Comparison of ENCODE assay signal across 16 mouse cellular contexts in the genomic region with DNA sequence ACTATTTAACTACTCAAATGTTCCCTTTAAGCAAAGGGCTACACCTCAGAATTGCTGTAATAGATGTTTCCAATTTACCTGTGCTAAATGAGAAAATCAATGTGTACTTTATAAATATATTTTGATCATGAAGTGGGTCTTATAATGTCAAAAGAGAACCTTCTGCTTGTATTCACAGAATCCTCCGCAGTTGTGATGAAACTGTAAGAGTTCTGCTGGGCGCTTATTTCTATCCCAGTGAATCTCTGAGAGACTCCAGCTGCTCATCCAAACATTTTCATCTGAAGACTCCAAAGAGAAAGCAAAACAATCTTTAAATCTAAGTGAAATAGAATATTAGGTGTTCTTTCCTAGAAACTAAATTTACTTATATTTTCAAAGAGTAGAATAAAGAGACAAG.
"Had no signal": no experiment of that assay in that cellular context is flagged by ENCODE, and none has a peak within 500 bp of the region (broad histone marks: within the 10 kb centered on the region; RNA-seq: fewer than 3 reads in every experiment).

No protein-coding gene starts in this region.

- ATAC-seq: midbrain, embryonic 15.5 days had no signal

- H3K4me2 ChIP-seq: liver, embryonic 13.5 days; midbrain, embryonic 11.5 days; midbrain, embryonic 15.5 days; neural tube, embryonic 13.5 days; stomach, embryonic 15.5 days had no signal

- H3K27me3 ChIP-seq: liver, embryonic 13.5 days; midbrain, embryonic 15.5 days; neural tube, embryonic 13.5 days; stomach, embryonic 15.5 days had no signal

- H3K9me3 ChIP-seq: liver, embryonic 13.5 days; midbrain, embryonic 15.5 days; neural tube, embryonic 13.5 days; stomach, embryonic 15.5 days had no signal

- H3K4me3 ChIP-seq: liver, embryonic 13.5 days; midbrain, embryonic 15.5 days; myocyte; neural tube, embryonic 13.5 days; stomach, embryonic 15.5 days had no signal

- H3K27ac ChIP-seq: kidney, postnatal 0 days; liver, embryonic 13.5 days; midbrain, embryonic 15.5 days; neural tube, embryonic 13.5 days; stomach, embryonic 15.5 days had no signal

- H3K4me1 ChIP-seq: liver, embryonic 13.5 days; midbrain, embryonic 15.5 days; neural tube, embryonic 13.5 days; stomach, embryonic 15.5 days had no signal

- DNase-seq: kidney, adult 2 months; kidney, postnatal 25 days; liver, embryonic 13.5 days; lung, adult 2 months; lung, postnatal 14 days; lung, postnatal 4 days; retina, postnatal 1 day; right cerebral cortex, postnatal 25 days; spleen, adult 18-20 months; thymus, postnatal 25 days had no signal

- H3K36me3 ChIP-seq: liver, embryonic 13.5 days; midbrain, embryonic 15.5 days; neural tube, embryonic 13.5 days; stomach, embryonic 15.5 days had no signal

- H3K9ac ChIP-seq: liver, embryonic 13.5 days; midbrain, embryonic 15.5 days; neural tube, embryonic 13.5 days; stomach, embryonic 15.5 days had no signal
